Mouse (Mus musculus) liver, postnatal 0 days (tissue): ENCODE data around the gene Heatr9.

Experiments
- CTCF ChIP-seq: sonication (generic); IDR thresholded peaks from 2 replicates; pipeline ENCODE4 v1.5.1; 2016; ENCODE audit warnings: antibody characterized with exemption, low read depth
- EP300 ChIP-seq: IDR thresholded peaks from 2 replicates; pipeline ENCODE4 v1.6.1; 2016; ENCODE audit warnings: antibody characterized with exemption, low read depth, mild to moderate bottlenecking

DNA sequence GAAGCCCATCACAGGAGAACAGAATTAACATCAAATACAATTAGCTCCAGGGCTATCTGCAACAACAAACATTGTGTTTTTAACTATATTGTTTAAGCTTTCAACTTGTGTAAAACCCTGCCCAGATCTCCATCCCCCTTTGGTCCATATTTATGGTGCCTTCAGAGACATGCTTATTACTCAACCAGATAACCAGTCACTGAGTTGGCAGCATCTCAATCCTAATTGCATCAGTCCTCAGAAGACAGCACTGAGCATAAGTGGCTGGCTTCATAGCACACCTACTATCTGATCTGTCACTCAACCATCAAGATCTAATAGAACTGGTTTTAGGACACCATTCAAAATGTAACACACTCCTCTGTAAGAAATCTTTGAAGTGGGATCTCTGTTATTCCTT, 12.5 kb downstream of the Heatr9 start:
- TF ChIP-seq CTCF (no peak), EP300 (no peak)
